Mouse (Mus musculus) ES-E14 (cell line): ENCODE measurements around the gene Galnt2.

Source experiments
- CHD2 ChIP-seq: IDR thresholded peaks from 2 replicates; pipeline ENCODE4 v1.6.1; 2014; ENCODE audit warnings: mild to moderate bottlenecking, low read depth, low read length, inconsistent platforms
- HCFC1 ChIP-seq: IDR thresholded peaks from 2 replicates; pipeline ENCODE4 v1.6.1; 2012; ENCODE audit warnings: low read length, inconsistent platforms, borderline replicate concordance; ENCODE audit not compliant: insufficient read depth
- MAFK ChIP-seq: IDR thresholded peaks from 2 replicates; pipeline ENCODE4 v1.6.1; 2014; ENCODE audit warnings: mild to moderate bottlenecking, low read depth, low read length, inconsistent platforms; ENCODE audit not compliant: insufficient read depth
- ZC3H11A ChIP-seq: IDR thresholded peaks from 2 replicates; pipeline ENCODE4 v1.6.1; 2012; ENCODE audit warnings: low read depth, mild to moderate bottlenecking, inconsistent platforms, low read length, borderline replicate concordance
- ZNF384 ChIP-seq: IDR thresholded peaks from 2 replicates; pipeline ENCODE4 v1.6.1; 2012; ENCODE audit warnings: low read depth, low read length, inconsistent platforms

DNA sequence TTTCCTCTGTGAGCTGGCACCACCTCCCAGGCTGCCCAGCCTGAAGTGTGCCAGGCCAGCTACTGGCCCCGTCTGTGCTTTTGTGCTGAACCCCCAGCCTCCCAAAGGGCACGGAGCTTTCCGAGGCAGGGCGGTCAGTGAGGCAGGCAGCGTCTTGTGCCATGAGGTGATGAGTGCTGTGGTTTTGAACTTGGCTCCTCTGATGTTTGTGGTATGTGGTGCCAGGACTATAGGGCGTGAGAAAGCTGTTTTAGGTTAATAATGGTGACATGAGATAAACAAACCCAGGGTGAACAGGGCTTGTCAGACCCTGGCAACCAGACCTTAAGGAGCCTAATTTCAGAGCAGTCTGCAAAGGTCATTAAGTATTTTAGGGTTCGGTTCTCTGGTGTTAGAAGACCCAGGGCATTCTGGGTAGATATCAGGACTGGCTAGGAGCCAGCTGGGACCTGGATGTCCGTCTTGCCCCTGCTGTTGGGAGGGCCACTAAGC lies 86.0 kb downstream of the Galnt2 start:
- TF ChIP-seq MAFK (no peak), HCFC1 (no peak), ZC3H11A (no peak), CHD2 (no peak), ZNF384 (no peak)
